Mouse (Mus musculus) intestine, embryonic 16.5 days (tissue): ENCODE measurements at regions not wholly inside any gene's neighbourhood (a gene's known extent, or its start where the extent isn't known, plus 50 kb on each side); places are given as distances from the start of the nearest gene placed in this dataset.

Source experiments
- ATAC-seq: fragments of 200-750 bp; cut with Nextera tagmentation; 2 replicates; pipeline ENCODE4 v1.8.0; 2017; ENCODE audit warnings: moderate TSS enrichment, moderate library complexity
- H3K27ac ChIP-seq: fragments of 300-500 bp; sonication (generic); 2 replicates; pipeline ENCODE4 v1.5.1; 2014; ENCODE audit warnings: mild to moderate bottlenecking, low read length
- H3K27me3 ChIP-seq: fragments of 300-500 bp; sonication (generic); replicated peaks from 2 replicates; pipeline ENCODE4 v1.6.1; 2014; ENCODE audit warnings: low read length, control low read depth, mixed read lengths; ENCODE audit not compliant: control insufficient read depth, insufficient read depth
- H3K36me3 ChIP-seq: fragments of 300-500 bp; sonication (generic); 2 replicates; pipeline ENCODE4 v1.6.1; 2014; ENCODE audit warnings: low read length, control low read depth; ENCODE audit not compliant: control insufficient read depth, insufficient read depth
- H3K4me1 ChIP-seq: fragments of 300-500 bp; sonication (generic); 2 replicates; pipeline ENCODE4 v1.6.1; 2014; ENCODE audit warnings: low read length, control low read depth, mixed read lengths; ENCODE audit not compliant: control insufficient read depth, insufficient read depth
- H3K4me2 ChIP-seq: fragments of 300-500 bp; sonication (generic); 2 replicates; pipeline ENCODE4 v1.6.1; 2014; ENCODE audit warnings: low read depth, low read length, control low read depth
- H3K4me3 ChIP-seq: fragments of 300-500 bp; sonication (generic); 2 replicates; pipeline ENCODE4 v1.5.1; 2014; ENCODE audit warnings: mild to moderate bottlenecking, low read length
- H3K9ac ChIP-seq: fragments of 300-500 bp; sonication (generic); 2 replicates; pipeline ENCODE4 v1.6.1; 2014; ENCODE audit warnings: low read depth, low read length
- H3K9me3 ChIP-seq: fragments of 300-500 bp; sonication (generic); 2 replicates; pipeline ENCODE4 v1.6.1; 2016; ENCODE audit warnings: low read length, control low read depth; ENCODE audit not compliant: control insufficient read depth
- WGBS: fragments of 180-500 bp; shearing (Covaris S2); extraction: QIAGEN DNeasy Blood & Tissue Kit; methylation state at CpG from one replicate; pipeline ENCODE4 v1.1.7; 2014; 5-methylcytosine and 5-hydroxymethylcytosine counted together

DNA sequence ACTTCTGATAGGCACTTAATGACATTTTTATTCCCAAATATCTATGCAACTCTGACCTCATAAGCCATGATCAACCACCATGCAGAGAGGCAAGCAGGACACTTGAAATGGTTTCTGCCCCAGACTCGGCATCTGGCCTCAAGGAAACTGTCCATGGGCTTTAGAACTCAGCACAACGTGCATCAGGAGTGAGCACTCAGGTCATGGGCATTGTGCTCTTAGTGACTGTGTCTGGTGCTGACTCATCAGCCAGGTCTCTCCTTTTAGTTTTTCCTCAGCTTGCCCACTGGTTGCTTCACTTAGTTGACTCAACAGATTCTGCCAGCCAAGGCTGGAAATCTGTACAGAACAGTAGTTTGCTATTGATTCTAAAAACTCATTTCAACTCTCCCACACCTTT lies 251.1 kb downstream of the Rwdd3 start:
- Histone ChIP-seq H3K4me2 (no peak overlapping the region), H3K9ac (no peak overlapping the region), H3K27me3 (no peaks in the 10 kb centered on the region), H3K4me3 (no peak overlapping the region), H3K36me3 (no peaks in the 10 kb centered on the region), H3K4me1 (no peaks in the 10 kb centered on the region), H3K27ac (no peak overlapping the region), H3K9me3 (no peaks in the 10 kb centered on the region)
- WGBS = 74% methylated on average over 2 of the region's 2 CpGs
- ATAC-seq = no peak

DNA sequence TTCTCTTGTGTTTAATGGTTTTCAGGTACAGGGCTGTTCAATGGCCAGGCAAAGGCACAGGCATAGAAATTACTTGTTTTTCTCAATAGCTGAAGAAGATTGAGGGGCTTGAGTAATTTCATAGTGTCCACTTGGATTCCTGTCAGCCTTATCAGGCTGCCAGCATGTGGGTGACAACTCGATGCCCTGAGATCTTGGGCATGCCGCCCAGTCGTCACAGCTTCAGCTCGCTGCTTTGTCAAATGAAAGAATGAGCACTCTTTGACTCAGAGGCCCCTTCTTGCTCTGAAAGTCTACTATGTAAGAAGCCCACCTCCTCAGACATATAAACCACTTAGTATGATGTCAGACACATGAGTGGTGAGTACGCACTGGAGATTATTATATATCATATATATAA lies 272.6 kb downstream of the Rwdd3 start:
- 91% methylated on average over 5 of the region's 5 CpGs for WGBS

DNA sequence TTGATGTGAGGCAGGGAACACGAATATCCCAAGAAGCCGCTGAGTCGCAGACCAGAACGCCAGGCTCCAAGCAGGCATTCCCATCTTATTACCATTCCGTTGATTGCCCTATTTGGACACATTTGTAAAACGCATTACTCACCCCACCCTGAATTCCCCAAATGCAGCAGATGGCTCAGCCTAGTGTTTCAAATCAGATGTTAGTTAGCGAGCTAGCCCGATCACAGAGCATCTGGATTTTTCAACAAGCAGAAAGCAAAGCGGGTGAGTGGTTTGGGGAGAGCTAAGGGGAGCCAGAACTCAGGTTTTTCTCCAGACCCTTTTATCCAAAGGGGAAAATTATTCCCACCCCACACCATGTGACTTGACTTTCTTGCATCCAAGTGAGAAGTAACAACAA lies 273.2 kb downstream of the Rwdd3 start:
- no peak overlapping the region for H3K9ac ChIP-seq
- WGBS = 63% methylated on average over 9 of the region's 9 CpGs
- H3K27me3 ChIP-seq = no peaks in the 10 kb centered on the region
- no peak overlapping the region for H3K27ac ChIP-seq
- no peaks in the 10 kb centered on the region for H3K36me3 ChIP-seq
- H3K4me2 ChIP-seq = no peak overlapping the region
- no peak overlapping the region for H3K4me3 ChIP-seq
- no peak for ATAC-seq
- H3K4me1 ChIP-seq = no peaks in the 10 kb centered on the region
- H3K9me3 ChIP-seq = no peaks in the 10 kb centered on the region

More for the DNA sequence above, 272.6 kb downstream of the Rwdd3 start:
- ATAC-seq = no peak
- Histone ChIP-seq H3K9me3 (no peaks in the 10 kb centered on the region), H3K4me2 (no peak overlapping the region), H3K27me3 (no peaks in the 10 kb centered on the region), H3K27ac (no peak overlapping the region), H3K9ac (no peak overlapping the region), H3K4me1 (no peaks in the 10 kb centered on the region), H3K4me3 (no peak overlapping the region), H3K36me3 (no peaks in the 10 kb centered on the region)

DNA sequence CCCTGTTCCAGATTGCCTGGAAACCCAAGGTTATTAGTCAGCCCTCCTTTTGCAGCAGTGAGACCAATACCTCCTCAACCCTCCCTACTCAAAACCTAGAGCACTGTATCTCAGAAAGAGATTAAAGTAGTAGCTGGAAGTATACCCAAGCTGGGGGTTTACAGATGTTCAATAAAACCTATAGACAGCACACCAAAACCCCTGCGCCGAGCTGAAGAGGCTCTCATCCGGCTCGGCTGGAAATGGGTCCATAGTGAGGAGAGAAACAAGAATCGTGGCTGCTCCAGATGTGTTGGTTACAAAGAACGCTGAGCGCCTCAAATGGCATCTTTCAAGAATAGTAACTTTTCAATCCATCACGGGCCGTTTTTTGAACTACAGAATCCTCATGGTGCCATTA lies 273.7 kb downstream of the Rwdd3 start:
- no peak for ATAC-seq
- H3K27ac ChIP-seq = no peak overlapping the region
- WGBS = 84% methylated on average over 9 of the region's 9 CpGs

GRCm38 (mm10) chr3:120897221-120897620 lies 274.3 kb downstream of the Rwdd3 start:
- Histone ChIP-seq H3K4me3 (no peak overlapping the region), H3K36me3 (no peaks in the 10 kb centered on the region), H3K27ac (no peak overlapping the region), H3K4me1 (no peaks in the 10 kb centered on the region), H3K4me2 (no peak overlapping the region), H3K9ac (no peak overlapping the region), H3K9me3 (no peaks in the 10 kb centered on the region), H3K27me3 (no peaks in the 10 kb centered on the region)
- WGBS = 63% methylated on average over 12 of the region's 12 CpGs
- ATAC-seq = no peak

More for the DNA sequence above, 273.7 kb downstream of the Rwdd3 start:
- H3K36me3 ChIP-seq = no peaks in the 10 kb centered on the region
- no peaks in the 10 kb centered on the region for H3K4me1 ChIP-seq
- no peak overlapping the region for H3K4me3 ChIP-seq
- H3K4me2 ChIP-seq = no peak overlapping the region
- H3K9me3 ChIP-seq = no peaks in the 10 kb centered on the region
- no peaks in the 10 kb centered on the region for H3K27me3 ChIP-seq
- H3K9ac ChIP-seq = no peak overlapping the region

DNA sequence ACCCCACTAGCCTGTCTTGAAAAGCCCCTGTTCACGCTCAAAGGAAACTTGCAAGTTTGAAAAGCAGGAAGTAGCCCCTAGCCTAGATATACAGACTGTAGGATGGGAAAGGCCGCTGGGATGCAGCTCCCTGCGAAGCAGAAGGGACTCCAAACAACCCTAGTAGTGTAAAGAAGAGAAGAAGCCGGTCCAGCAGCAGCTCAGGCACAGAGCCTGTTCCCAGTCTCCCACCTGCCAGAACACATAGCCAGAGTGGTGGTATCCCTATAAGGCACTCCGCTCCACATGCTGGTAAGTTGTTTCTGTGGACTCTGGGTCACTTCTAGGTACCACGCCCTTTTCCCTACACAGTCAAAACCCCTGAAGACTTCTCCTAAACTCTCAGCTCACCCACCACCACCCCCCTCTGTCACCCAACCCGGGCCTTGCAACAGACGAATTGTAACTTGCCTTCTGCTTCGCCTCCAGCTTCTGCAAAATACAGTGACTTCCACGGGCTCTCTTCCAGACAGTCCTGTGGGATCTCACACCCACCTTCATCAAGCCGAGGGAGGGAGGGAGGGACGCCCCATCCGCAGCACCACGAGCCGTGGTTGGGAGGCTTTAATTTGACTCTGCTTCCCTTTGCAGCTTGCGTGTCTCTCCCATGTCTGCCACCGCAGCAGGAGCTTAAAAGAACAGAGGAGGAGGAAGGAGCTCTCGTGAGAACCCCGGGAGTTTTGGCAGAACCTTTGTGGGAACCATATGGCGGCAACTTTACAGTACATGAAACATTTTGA lies 285.2 kb downstream of the Rwdd3 start:
- ATAC-seq = no peak
- H3K36me3 ChIP-seq = no peaks in the 10 kb centered on the region
- H3K9me3 ChIP-seq = no peaks in the 10 kb centered on the region; the same call in 1 of the 2 replicates
- no peak overlapping the region for H3K9ac ChIP-seq
- no peaks in the 10 kb centered on the region; the same call in 1 of the 2 replicates for H3K4me1 ChIP-seq
- no peaks in the 10 kb centered on the region for H3K27me3 ChIP-seq
- H3K27ac ChIP-seq = no peak overlapping the region
- no peak overlapping the region for H3K4me3 ChIP-seq
- WGBS = 54% methylated on average over 20 of the region's 20 CpGs
- no peak overlapping the region for H3K4me2 ChIP-seq

DNA sequence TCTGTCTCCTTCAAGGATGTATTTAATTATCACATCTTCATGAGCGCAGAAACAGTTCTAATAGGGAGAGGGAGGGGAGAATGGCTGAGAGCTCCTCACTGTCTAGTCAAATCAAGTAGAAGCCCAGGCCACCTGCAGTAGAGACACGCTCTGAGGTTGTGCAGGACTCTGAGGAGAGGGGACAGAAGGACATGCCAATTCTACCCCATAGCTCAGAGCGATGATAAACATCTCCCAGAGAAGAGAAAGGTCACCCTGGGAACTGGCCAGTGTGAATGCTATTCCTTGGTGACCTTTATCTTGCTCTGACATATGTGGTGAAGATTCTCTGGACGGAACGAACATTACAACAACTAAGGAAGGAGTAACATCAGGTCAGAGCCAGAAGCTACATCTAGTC lies 286.1 kb downstream of the Rwdd3 start:
- no peak overlapping the region for H3K4me2 ChIP-seq
- H3K4me1 ChIP-seq = no peaks in the 10 kb centered on the region; the same call in 1 of the 2 replicates
- no peak overlapping the region for H3K9ac ChIP-seq
- H3K9me3 ChIP-seq = no peaks in the 10 kb centered on the region; the same call in 1 of the 2 replicates
- H3K27ac ChIP-seq = no peak overlapping the region
- H3K27me3 ChIP-seq = no peaks in the 10 kb centered on the region
- WGBS = 74% methylated on average over 5 of the region's 5 CpGs
- H3K4me3 ChIP-seq = no peak overlapping the region
- H3K36me3 ChIP-seq = no peaks in the 10 kb centered on the region
- ATAC-seq = no peak

- no peak for ATAC-seq
- WGBS = 57% methylated on average over 10 of the region's 10 CpGs
- H3K36me3 ChIP-seq = no peaks in the 10 kb centered on the region
- no peaks in the 10 kb centered on the region for H3K27me3 ChIP-seq
- H3K4me3 ChIP-seq = no peak overlapping the region
- no peak overlapping the region for H3K9ac ChIP-seq
- H3K4me1 ChIP-seq = no peaks in the 10 kb centered on the region; the same call in 1 of the 2 replicates
- no peak overlapping the region for H3K4me2 ChIP-seq
- H3K27ac ChIP-seq = no peak overlapping the region
- H3K9me3 ChIP-seq = no peaks in the 10 kb centered on the region; the same call in 1 of the 2 replicates
Measured at GRCm38 (mm10) chr3:120884189-120884588, 287.3 kb downstream of the Rwdd3 start.

DNA sequence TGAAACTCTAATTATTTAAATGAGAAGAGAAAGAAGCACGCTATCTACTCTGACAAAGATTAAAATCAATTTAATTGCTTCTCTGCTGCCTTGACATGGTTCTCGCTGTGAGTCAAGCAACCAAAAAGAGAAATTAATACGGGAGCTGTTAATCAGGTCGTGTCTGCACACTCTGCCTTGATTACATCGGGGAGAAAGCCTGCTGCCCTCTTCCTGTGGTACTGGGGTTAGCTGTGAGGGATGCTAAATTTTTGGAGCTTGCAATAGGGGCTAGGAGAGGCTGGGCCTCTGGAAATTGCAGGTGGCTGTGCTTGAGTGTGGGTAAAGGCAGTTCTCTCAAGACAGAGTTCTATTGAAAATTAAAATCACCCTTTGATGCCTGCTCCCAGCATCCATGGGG lies 287.8 kb downstream of the Rwdd3 start:
- Histone ChIP-seq H3K9ac (no peak overlapping the region), H3K4me3 (no peak overlapping the region), H3K27ac (no peak overlapping the region), H3K27me3 (no peaks in the 10 kb centered on the region), H3K4me2 (no peak overlapping the region), H3K4me1 (no peaks in the 10 kb centered on the region; the same call in 1 of the 2 replicates), H3K9me3 (no peaks in the 10 kb centered on the region; the same call in 1 of the 2 replicates), H3K36me3 (no peaks in the 10 kb centered on the region)
- 55% methylated on average over 5 of the region's 5 CpGs for WGBS
- no peak for ATAC-seq

GRCm38 (mm10) chr3:120879409-120879808 lies 292.1 kb downstream of the Rwdd3 start:
- no peaks in the 10 kb centered on the region for H3K27me3 ChIP-seq
- no peak for ATAC-seq
- WGBS = 88% methylated on average over 2 of the region's 2 CpGs
- H3K9ac ChIP-seq = no peak overlapping the region
- no peak overlapping the region for H3K4me3 ChIP-seq
- H3K36me3 ChIP-seq = no peaks in the 10 kb centered on the region
- no peak overlapping the region for H3K27ac ChIP-seq
- H3K4me2 ChIP-seq = no peak overlapping the region
- no peaks in the 10 kb centered on the region; the same call in 1 of the 2 replicates for H3K9me3 ChIP-seq
- no peaks in the 10 kb centered on the region for H3K4me1 ChIP-seq
